Mouse (Mus musculus): ENCODE data around the gene Pde4c. TPM values are rescaled to one million over a fixed set of nuclear protein-coding genes. Genes with fewer than 3 reads are reported as not detected.

Gene Pde4c
- total and polyA plus RNA-seq, 2 experiments from 2014 or later: 0.26 to 0.31 TPM

- Histone ChIP-seq H3K27me3 (ENCODE audit: insufficient read depth, low read length) (no peaks in the 10 kb centered on the region), H3K9me3 (ENCODE audit: low read length) (no peaks in the 10 kb centered on the region), H3K4me1 (ENCODE audit: insufficient read depth, low read length) (peaks cover 9% of the 10 kb centered on the region), H3K4me3 (ENCODE audit: low read length) (no peak overlapping the region), H3K4me2 (ENCODE audit: low read depth, low read length) (no peak overlapping the region), H3K9ac (replicated peaks; ENCODE audit: low read length) (no peak overlapping the region), H3K27ac (no peak overlapping the region), H3K36me3 (ENCODE audit: insufficient read depth, low read length) (peaks cover 41% of the 10 kb centered on the region)
- WGBS: 95% methylated on average over 32 of the region's 32 CpGs
- ATAC-seq: no peak
- no peak for TF ChIP-seq CTCF (IDR thresholded peaks at IDR 0.05; ENCODE audit: low read depth)
- no peak for DNase-seq (ENCODE audit: low spot score)
Measured at GRCm38 (mm10) chr8:70768231-70768776, 44.8 kb downstream of the Pde4c start.

GRCm38 (mm10) chr8:70768956-70769355, 45.4 kb downstream of the Pde4c start:
- WGBS: 88% methylated on average over 16 of the region's 16 CpGs
- no peaks in the 10 kb centered on the region for H3K27me3 ChIP-seq (ENCODE audit: insufficient read depth, low read length)
- TF ChIP-seq CTCF (IDR thresholded peaks at IDR 0.05; ENCODE audit: low read depth): no peak
- H3K27ac ChIP-seq: no peak overlapping the region
- no peak overlapping the region for H3K9ac ChIP-seq (replicated peaks; ENCODE audit: low read length)
- ATAC-seq (no peak; the same call in 1 of the 2 replicates), DNase-seq (ENCODE audit: low spot score) (no peak)
- peaks cover 41% of the 10 kb centered on the region for H3K36me3 ChIP-seq (ENCODE audit: insufficient read depth, low read length)
- H3K9me3 ChIP-seq (ENCODE audit: low read length): no peaks in the 10 kb centered on the region
- H3K4me2 ChIP-seq (ENCODE audit: low read depth, low read length): no peak overlapping the region
- no peak overlapping the region for H3K4me3 ChIP-seq (ENCODE audit: low read length)
- peaks cover 15% of the 10 kb centered on the region for H3K4me1 ChIP-seq (ENCODE audit: insufficient read depth, low read length)

GRCm38 (mm10) chr8:70769359-70769758, 45.8 kb downstream of the Pde4c start:
- Histone ChIP-seq H3K9me3 (ENCODE audit: low read length) (no peaks in the 10 kb centered on the region), H3K4me1 (ENCODE audit: insufficient read depth, low read length) (peaks cover 18% of the 10 kb centered on the region), H3K36me3 (ENCODE audit: insufficient read depth, low read length) (peaks cover 41% of the 10 kb centered on the region), H3K27me3 (ENCODE audit: insufficient read depth, low read length) (no peaks in the 10 kb centered on the region), H3K4me3 (ENCODE audit: low read length) (no peak overlapping the region), H3K4me2 (ENCODE audit: low read depth, low read length) (no peak overlapping the region), H3K9ac (replicated peaks; ENCODE audit: low read length) (peak overlapping the region; percentile 24; the same call in 1 of the 2 replicates), H3K27ac (peak overlapping the region; percentile 16; the same call in 1 of the 2 replicates)
- peak; percentile 100 for TF ChIP-seq CTCF (IDR thresholded peaks at IDR 0.05; ENCODE audit: low read depth)
- DNase-seq (ENCODE audit: low spot score) (peak; percentile 98), ATAC-seq (peak; percentile 79)
- 6% methylated on average over 26 of the region's 26 CpGs for WGBS

- Histone ChIP-seq H3K4me1 (ENCODE audit: insufficient read depth, low read length) (peaks cover 20% of the 10 kb centered on the region), H3K36me3 (ENCODE audit: insufficient read depth, low read length) (peaks cover 41% of the 10 kb centered on the region), H3K27me3 (ENCODE audit: insufficient read depth, low read length) (no peaks in the 10 kb centered on the region), H3K9ac (replicated peaks; ENCODE audit: low read length) (peak overlapping the region; percentile 24; the same call in 1 of the 2 replicates), H3K9me3 (ENCODE audit: low read length) (no peaks in the 10 kb centered on the region), H3K4me2 (ENCODE audit: low read depth, low read length) (no peak overlapping the region), H3K27ac (peak overlapping the region; percentile 16; the same call in 1 of the 2 replicates), H3K4me3 (ENCODE audit: low read length) (no peak overlapping the region)
- WGBS: 79% methylated on average over 12 of the region's 12 CpGs
- TF ChIP-seq CTCF (IDR thresholded peaks at IDR 0.05; ENCODE audit: low read depth): no peak
- ATAC-seq: no peak
- no peak for DNase-seq (ENCODE audit: low spot score)
Measured at GRCm38 (mm10) chr8:70769858-70770257, 46.3 kb downstream of the Pde4c start.

- Histone ChIP-seq H3K27ac (no peak overlapping the region), H3K4me2 (ENCODE audit: low read depth, low read length) (no peak overlapping the region), H3K4me3 (ENCODE audit: low read length) (no peak overlapping the region), H3K27me3 (ENCODE audit: insufficient read depth, low read length) (no peaks in the 10 kb centered on the region), H3K9ac (replicated peaks; ENCODE audit: low read length) (no peak overlapping the region), H3K36me3 (ENCODE audit: insufficient read depth, low read length) (peaks cover 41% of the 10 kb centered on the region), H3K9me3 (ENCODE audit: low read length) (no peaks in the 10 kb centered on the region), H3K4me1 (ENCODE audit: insufficient read depth, low read length) (peaks cover 29% of the 10 kb centered on the region)
- ATAC-seq: no peak
- no peak for DNase-seq (ENCODE audit: low spot score)
- 94% methylated on average over 13 of the region's 13 CpGs for WGBS
- no peak for TF ChIP-seq CTCF (IDR thresholded peaks at IDR 0.05; ENCODE audit: low read depth)
Measured at GRCm38 (mm10) chr8:70770748-70771147, 47.2 kb downstream of the Pde4c start.

- no peak for TF ChIP-seq CTCF (IDR thresholded peaks at IDR 0.05; ENCODE audit: low read depth)
- no peak overlapping the region for H3K4me2 ChIP-seq (ENCODE audit: low read depth, low read length)
- H3K36me3 ChIP-seq (ENCODE audit: insufficient read depth, low read length): peaks cover 41% of the 10 kb centered on the region
- DNase-seq (ENCODE audit: low spot score): no peak
- WGBS: 86% methylated on average over 7 of the region's 7 CpGs
- peaks cover 28% of the 10 kb centered on the region for H3K4me1 ChIP-seq (ENCODE audit: insufficient read depth, low read length)
- no peak overlapping the region for H3K4me3 ChIP-seq (ENCODE audit: low read length)
- H3K9me3 ChIP-seq (ENCODE audit: low read length): no peaks in the 10 kb centered on the region
- ATAC-seq: no peak
- no peak overlapping the region for H3K9ac ChIP-seq (replicated peaks; ENCODE audit: low read length)
- H3K27me3 ChIP-seq (ENCODE audit: insufficient read depth, low read length): no peaks in the 10 kb centered on the region
- H3K27ac ChIP-seq: no peak overlapping the region
Measured at GRCm38 (mm10) chr8:70771217-70771616, 47.7 kb downstream of the Pde4c start.

GRCm38 (mm10) chr8:70772075-70772474, 48.6 kb downstream of the Pde4c start:
- no peak overlapping the region for H3K4me3 ChIP-seq (ENCODE audit: low read length)
- no peak for TF ChIP-seq CTCF (IDR thresholded peaks at IDR 0.05; ENCODE audit: low read depth)
- no peak for ATAC-seq
- H3K9ac ChIP-seq (replicated peaks; ENCODE audit: low read length): no peak overlapping the region
- no peak for DNase-seq (ENCODE audit: low spot score)
- H3K4me2 ChIP-seq (ENCODE audit: low read depth, low read length): no peak overlapping the region
- H3K36me3 ChIP-seq (ENCODE audit: insufficient read depth, low read length): peaks cover 41% of the 10 kb centered on the region
- WGBS: 94% methylated on average over 13 of the region's 13 CpGs
- no peaks in the 10 kb centered on the region for H3K27me3 ChIP-seq (ENCODE audit: insufficient read depth, low read length)
- H3K27ac ChIP-seq: no peak overlapping the region
- H3K4me1 ChIP-seq (ENCODE audit: insufficient read depth, low read length): peaks cover 21% of the 10 kb centered on the region
- no peaks in the 10 kb centered on the region for H3K9me3 ChIP-seq (ENCODE audit: low read length)
